Mouse (Mus musculus) spleen, postnatal 36 days (tissue): ENCODE results near the gene Gm7029.

Experiments used
- DNase-seq, 2 experiments: peaks; one replicate each; pipeline ENCODE4 v3.0.0; 2022; ENCODE audit warnings: low spot score in 2 of 2, mixed read lengths in 1 of 2

Gene Gm7029

GRCm38 (mm10) chr17:33913264-33913663 is 39.6 kb downstream of the Gm7029 start:
- no peak for DNase-seq

GRCm38 (mm10) chr17:33913905-33914304 is 40.3 kb downstream of the Gm7029 start:
- no peak for DNase-seq

- DNase-seq = no peak
Observed at GRCm38 (mm10) chr17:33914969-33915391, 41.3 kb downstream of the Gm7029 start.

- DNase-seq = peak; percentile 95
Observed at GRCm38 (mm10) chr17:33915671-33916250, 42.1 kb downstream of the Gm7029 start, which contains the start of the genes Tapbp and Zbtb22. Tapbp (plus strand) TSS chr17:33915899. Zbtb22 (plus strand) TSS chr17:33915904.

DNA sequence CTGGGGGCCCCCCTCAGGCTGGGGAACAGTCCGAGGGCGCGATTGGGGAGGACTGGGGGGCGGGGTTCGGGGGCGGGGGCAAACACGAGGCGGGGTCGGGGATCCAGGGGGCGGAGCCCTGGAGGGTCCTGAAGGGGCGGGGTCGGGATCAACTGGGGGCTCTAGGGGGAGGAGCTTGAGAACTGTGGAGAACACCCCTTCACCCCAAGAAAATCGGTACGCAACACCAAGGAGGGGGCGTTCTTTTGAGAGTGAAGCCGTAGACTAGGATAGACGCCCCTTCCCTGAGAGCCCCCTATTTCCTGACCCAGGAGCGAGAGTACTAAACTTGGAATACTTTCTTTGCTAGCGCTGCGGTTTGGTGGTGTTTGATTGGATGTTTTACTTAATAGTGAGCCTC is 42.7 kb downstream of the Gm7029 start:
- DNase-seq = no peak

DNA sequence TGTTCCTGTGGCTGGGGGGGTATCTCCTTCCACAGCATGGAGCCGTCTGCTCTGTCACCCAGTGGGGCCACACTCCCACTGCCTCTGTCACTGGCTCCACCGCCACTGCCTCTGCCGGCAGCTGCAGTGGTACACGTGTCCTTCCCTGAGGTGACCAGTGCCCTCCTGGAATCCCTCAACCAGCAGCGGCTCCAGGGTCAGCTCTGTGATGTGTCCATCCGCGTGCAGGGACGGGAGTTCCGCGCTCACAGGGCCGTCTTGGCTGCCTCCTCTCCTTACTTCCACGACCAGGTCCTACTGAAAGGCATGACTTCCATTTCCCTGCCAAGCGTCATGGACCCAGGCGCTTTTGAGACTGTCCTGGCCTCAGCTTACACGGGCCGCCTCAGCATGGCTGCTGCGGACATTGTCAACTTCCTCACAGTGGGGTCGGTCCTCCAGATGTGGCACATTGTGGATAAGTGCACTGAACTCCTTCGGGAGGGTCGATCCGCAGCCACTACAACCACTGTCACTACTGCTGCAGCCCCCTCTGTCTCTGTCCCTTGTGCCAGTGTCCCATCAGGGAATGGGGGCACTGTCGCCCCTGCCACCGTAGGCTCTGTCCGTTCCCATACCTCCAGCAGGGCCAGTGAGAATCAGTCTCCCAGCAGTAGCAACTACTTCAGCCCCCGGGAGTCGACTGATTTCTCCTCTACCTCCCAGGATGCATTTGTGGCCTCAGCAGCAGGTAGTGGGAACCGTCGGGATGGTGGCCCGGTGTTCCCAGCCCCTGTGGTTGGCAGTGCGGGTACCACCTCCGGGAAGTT is 43.4 kb downstream of the Gm7029 start:
- DNase-seq = no peak

DNA sequence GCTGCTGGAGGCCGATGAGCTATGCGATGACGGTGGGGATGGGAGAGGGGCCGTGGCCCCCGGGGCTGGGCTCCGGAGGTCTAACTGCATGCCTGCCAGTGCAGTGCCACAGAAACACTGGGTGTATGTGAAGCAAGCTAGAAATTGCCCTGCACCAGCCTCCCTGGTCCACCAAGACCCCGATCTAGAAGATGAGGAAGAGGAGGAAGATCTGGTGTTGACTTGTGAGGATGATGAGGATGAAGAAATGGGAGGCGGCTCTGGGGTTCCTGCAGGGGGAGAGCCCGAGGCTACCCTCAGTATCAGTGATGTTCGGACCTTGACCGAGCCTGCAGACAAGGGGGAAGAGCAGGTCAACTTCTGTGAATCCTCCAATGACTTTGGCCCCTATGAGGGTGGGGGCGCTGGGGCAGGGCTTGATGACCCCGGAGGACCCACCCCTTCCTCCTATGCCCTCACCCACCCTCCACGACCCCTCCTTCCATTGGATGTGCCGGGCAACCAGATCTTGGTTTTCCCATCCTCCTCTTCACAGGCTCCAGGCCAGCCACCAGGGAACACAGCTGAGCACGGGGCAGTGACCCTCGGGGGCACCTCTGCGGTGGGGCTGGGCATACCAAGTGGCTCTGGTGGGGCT is 44.1 kb downstream of the Gm7029 start:
- DNase-seq = no peak

DNA sequence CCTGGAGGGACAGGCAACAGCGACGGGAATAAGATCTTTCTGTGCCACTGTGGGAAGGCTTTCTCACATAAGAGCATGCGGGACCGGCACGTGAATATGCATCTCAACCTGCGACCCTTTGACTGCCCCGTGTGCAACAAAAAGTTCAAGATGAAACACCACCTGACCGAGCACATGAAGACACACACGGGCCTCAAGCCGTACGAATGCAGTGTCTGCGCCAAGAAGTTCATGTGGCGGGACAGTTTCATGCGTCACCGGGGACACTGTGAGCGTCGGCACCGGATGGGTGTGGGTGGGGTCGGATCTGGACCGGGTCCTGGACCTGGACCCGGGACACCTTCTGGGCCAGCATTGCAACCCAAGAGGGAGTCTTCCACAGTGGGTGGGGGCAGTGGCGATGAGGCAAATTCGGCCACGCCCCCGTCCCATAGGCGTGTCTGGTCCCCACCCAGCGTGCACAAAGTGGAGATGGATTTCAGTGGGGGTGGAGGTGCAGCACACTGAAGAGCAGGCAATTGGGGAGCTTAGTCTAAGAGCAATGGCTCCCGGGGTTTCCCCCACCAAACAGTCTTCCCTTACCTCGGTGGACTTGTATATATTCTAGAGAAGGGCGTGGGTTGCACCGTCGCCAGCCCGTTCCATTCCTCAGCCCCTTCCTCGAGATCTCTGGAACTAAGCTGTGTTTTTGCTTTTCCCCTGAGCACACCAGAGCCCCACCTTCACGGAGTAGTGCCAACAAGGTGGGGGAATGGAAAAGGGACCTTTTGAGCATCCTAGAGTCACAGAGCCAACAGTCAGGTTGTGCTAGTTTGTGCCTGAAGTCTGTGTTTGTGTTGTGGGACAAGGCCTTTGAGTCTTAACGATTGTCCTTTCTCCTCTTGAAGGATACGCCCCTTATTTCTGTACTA is 44.9 kb downstream of the Gm7029 start:
- DNase-seq = peak in 1 of 2 experiments; percentile 62

- DNase-seq = peak; percentile 94 to 95
Observed at GRCm38 (mm10) chr17:33919351-33920281, 46.0 kb downstream of the Gm7029 start.

DNA sequence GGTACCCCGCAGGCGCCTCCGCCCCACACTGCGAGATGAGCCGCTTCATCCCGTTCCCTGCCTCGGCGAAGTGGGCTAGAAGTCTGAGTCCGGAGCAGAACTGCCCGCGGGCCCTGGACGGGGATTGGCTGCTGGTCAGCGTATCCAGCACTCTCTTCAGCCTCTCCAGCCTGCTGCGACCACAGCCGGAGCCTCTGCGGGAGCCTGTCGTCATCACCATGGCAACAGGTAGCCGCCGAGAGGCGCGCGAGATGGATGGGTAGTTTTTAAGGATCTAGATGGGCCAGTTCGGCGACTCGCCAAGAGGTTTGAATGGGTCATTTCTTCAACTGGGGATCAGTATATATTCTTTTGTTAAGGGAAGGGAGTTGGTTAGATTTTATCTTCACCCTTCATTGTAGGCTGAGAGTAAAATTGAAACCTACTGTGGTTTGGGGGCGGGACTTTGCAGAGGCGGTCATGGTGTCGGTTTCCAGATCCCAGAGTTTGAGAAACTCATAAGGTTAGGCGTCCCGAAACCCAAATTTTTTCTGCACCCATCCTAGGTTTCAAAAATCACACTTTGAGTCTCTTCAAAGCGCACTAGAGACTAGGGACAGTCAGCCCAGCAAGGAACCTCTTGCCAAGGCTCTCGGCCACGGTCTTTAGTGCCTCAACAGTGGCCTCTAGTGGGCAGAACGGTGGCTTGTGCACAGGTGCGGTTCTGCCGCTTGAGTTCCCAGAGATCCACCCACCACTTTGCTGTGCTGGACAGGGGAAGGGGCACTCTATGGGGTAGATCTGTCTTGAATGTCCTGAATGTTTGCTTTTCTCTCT is 46.9 kb downstream of the Gm7029 start:
- DNase-seq = peak; percentile 84 to 85

- no peak for DNase-seq
Observed at GRCm38 (mm10) chr17:33921361-33921760, 47.7 kb downstream of the Gm7029 start.
